Mouse (Mus musculus) myocyte (in vitro differentiated cells): ENCODE measurements around the gene Cisd1.

Source experiments
- CEBPB ChIP-seq: IDR thresholded peaks from 2 replicates; pipeline ENCODE4 v1.6.1; 2011; ENCODE audit warnings: mild to moderate bottlenecking, moderate library complexity; ENCODE audit not compliant: poor library complexity, insufficient read depth, severe bottlenecking
- E2F4 ChIP-seq: IDR thresholded peaks from one replicate; pipeline ENCODE4 v1.6.1; 2011; ENCODE audit warnings: mild to moderate bottlenecking, control low read depth, moderate library complexity; ENCODE audit not compliant: insufficient read depth
- MAX ChIP-seq: IDR thresholded peaks from one replicate; pipeline ENCODE4 v1.6.1; 2011; ENCODE audit warnings: low read depth, mild to moderate bottlenecking, control low read depth
- MYOD1 ChIP-seq, 3 experiments: IDR thresholded peaks; one replicate each; pipeline ENCODE4 v1.6.1; 2011; ENCODE audit warnings: control low read depth in 2 of 3, low read depth in 2 of 3, mild to moderate bottlenecking in 2 of 3, moderate library complexity in 1 of 3; ENCODE audit not compliant: insufficient read length in 2 of 3, control insufficient read depth in 1 of 3
- MYOG ChIP-seq, 3 experiments: IDR thresholded peaks; one replicate each; pipeline ENCODE4 v1.6.1; 2011; ENCODE audit warnings: control low read depth in 2 of 3, low read depth in 2 of 3, mild to moderate bottlenecking in 2 of 3; ENCODE audit not compliant: insufficient read length in 2 of 3, control insufficient read depth in 1 of 3, insufficient read depth in 1 of 3
- POLR2A ChIP-seq: IDR thresholded peaks from one replicate; pipeline ENCODE4 v1.6.1; 2011; ENCODE audit warnings: low read depth, mild to moderate bottlenecking, control low read depth, moderate library complexity; ENCODE audit not compliant: insufficient read length
- POLR2AphosphoS2 ChIP-seq: IDR thresholded peaks from one replicate; pipeline ENCODE4 v1.6.1; 2011; ENCODE audit warnings: low read depth, control low read depth; ENCODE audit not compliant: insufficient read length
- SRF ChIP-seq: IDR thresholded peaks from one replicate; pipeline ENCODE4 v1.6.1; 2011; ENCODE audit warnings: low read depth; ENCODE audit not compliant: control insufficient read depth, insufficient read length
- TCF12 ChIP-seq: IDR thresholded peaks from one replicate; pipeline ENCODE4 v1.6.1; 2011; ENCODE audit warnings: mild to moderate bottlenecking, control low read depth; ENCODE audit not compliant: poor library complexity, insufficient read depth, severe bottlenecking
- TCF3 ChIP-seq: IDR thresholded peaks from one replicate; pipeline ENCODE4 v1.6.1; 2011; ENCODE audit warnings: low read depth, control low read depth; ENCODE audit not compliant: insufficient read length
- USF1 ChIP-seq: IDR thresholded peaks from one replicate; pipeline ENCODE4 v1.6.1; 2011; ENCODE audit warnings: low read depth, mild to moderate bottlenecking, control low read depth, moderate library complexity

- TF ChIP-seq POLR2A: no peak
- no peak for TF ChIP-seq SRF
- no peak for TF ChIP-seq MYOD1 (IDR thresholded peaks at IDR 0.05; ENCODE audit: control insufficient read depth in 1 of 3, insufficient read length in 2 of 3, low read depth in 2 of 3)
- no peak for TF ChIP-seq USF1
- TF ChIP-seq CEBPB: no peak
- TF ChIP-seq TCF12: no peak
- no peak for TF ChIP-seq POLR2AphosphoS2
- no peak for TF ChIP-seq TCF3
- no peak for TF ChIP-seq MYOG (IDR thresholded peaks at IDR 0.05; ENCODE audit: control insufficient read depth in 1 of 3, insufficient read depth in 1 of 3, insufficient read length in 2 of 3, low read depth in 2 of 3)
- no peak for TF ChIP-seq MAX
- no peak for TF ChIP-seq E2F4
Observed at GRCm38 (mm10) chr10:71340195-71340594, 4.6 kb downstream of the Cisd1 start.
